Mouse (Mus musculus): ENCODE results near the gene Tnfrsf9. TPM values are rescaled to one million over a fixed set of nuclear protein-coding genes. Genes with fewer than 3 reads are reported as not detected.

The Tnfrsf9 gene
- polyA plus RNA-seq, 1 experiment from 2014 or later, result 0.43 TPM

- WGBS, result 46% methylated on average over 10 of the region's 10 CpGs
- peak overlapping the region; percentile 57 for H3K4me2 ChIP-seq (ENCODE audit: low read depth, low read length)
- no peaks in the 10 kb centered on the region for H3K9me3 ChIP-seq (ENCODE audit: control insufficient read depth, low read length)
- H3K9ac ChIP-seq (replicated peaks; ENCODE audit: low read depth, low read length), result peak overlapping the region; percentile 63
- no peaks in the 10 kb centered on the region for H3K27me3 ChIP-seq (ENCODE audit: control insufficient read depth, insufficient read depth, low read length)
- peaks cover 11% of the 10 kb centered on the region for H3K4me1 ChIP-seq (ENCODE audit: control insufficient read depth, insufficient read depth, low read length)
- 0 out of 2 replicates have a peak, but pooled peaks have one; percentile 19 for ATAC-seq (ENCODE audit: low read depth)
- peak overlapping the region; percentile 61 for H3K27ac ChIP-seq (ENCODE audit: low read depth, low read length)
- peak overlapping the region; percentile 50 for H3K4me3 ChIP-seq (ENCODE audit: low read depth, low read length)
- no peaks in the 10 kb centered on the region for H3K36me3 ChIP-seq (ENCODE audit: control insufficient read depth, insufficient read depth, low read length)
Observed at GRCm38 (mm10) chr4:150915181-150915906, 982 bp downstream of the Tnfrsf9 start.

- H3K4me1 ChIP-seq (ENCODE audit: control insufficient read depth, insufficient read depth, low read length), result peaks cover 11% of the 10 kb centered on the region
- H3K9ac ChIP-seq (replicated peaks; ENCODE audit: low read depth, low read length), result no peak overlapping the region
- ATAC-seq (ENCODE audit: low read depth), result no peak
- H3K9me3 ChIP-seq (ENCODE audit: control insufficient read depth, low read length), result no peaks in the 10 kb centered on the region
- H3K27ac ChIP-seq (ENCODE audit: low read depth, low read length), result no peak overlapping the region
- no peak overlapping the region for H3K4me3 ChIP-seq (ENCODE audit: low read depth, low read length)
- no peak overlapping the region for H3K4me2 ChIP-seq (ENCODE audit: low read depth, low read length)
- no peaks in the 10 kb centered on the region for H3K27me3 ChIP-seq (ENCODE audit: control insufficient read depth, insufficient read depth, low read length)
- WGBS, result 81% methylated on average over 8 of the region's 8 CpGs
- H3K36me3 ChIP-seq (ENCODE audit: control insufficient read depth, insufficient read depth, low read length), result no peaks in the 10 kb centered on the region
Observed at GRCm38 (mm10) chr4:150917336-150918027, 3.1 kb downstream of the Tnfrsf9 start.

DNA sequence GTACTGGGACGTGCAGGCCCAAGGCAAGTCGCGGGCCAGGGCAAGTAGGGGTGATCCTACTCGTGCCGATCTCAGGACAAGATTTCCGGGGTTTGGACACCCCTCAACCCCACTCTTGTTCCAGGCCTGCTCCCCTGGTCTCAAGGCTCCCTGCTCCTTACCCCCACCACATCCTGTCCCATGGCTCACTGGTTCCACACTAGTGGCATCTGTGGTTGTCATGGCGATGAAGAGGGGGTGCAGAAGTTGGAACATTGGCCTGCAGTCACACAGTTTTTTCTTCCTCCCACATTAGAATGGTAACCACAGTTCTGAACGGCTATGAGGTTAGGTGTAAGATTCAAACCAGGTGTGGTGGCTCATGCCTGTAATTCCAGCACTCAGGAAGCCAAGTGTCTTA is 6.8 kb downstream of the Tnfrsf9 start:
- Histone ChIP-seq H3K27me3 (ENCODE audit: control insufficient read depth, insufficient read depth, low read length) (no peaks in the 10 kb centered on the region), H3K36me3 (ENCODE audit: control insufficient read depth, insufficient read depth, low read length) (no peaks in the 10 kb centered on the region), H3K27ac (ENCODE audit: low read depth, low read length) (no peak overlapping the region), H3K4me2 (ENCODE audit: low read depth, low read length) (no peak overlapping the region), H3K4me1 (ENCODE audit: control insufficient read depth, insufficient read depth, low read length) (no peaks in the 10 kb centered on the region), H3K4me3 (ENCODE audit: low read depth, low read length) (no peak overlapping the region), H3K9me3 (ENCODE audit: control insufficient read depth, low read length) (no peaks in the 10 kb centered on the region), H3K9ac (replicated peaks; ENCODE audit: low read depth, low read length) (no peak overlapping the region)
- 89% methylated on average over 8 of the region's 8 CpGs for WGBS
- ATAC-seq (ENCODE audit: low read depth), result no peak

DNA sequence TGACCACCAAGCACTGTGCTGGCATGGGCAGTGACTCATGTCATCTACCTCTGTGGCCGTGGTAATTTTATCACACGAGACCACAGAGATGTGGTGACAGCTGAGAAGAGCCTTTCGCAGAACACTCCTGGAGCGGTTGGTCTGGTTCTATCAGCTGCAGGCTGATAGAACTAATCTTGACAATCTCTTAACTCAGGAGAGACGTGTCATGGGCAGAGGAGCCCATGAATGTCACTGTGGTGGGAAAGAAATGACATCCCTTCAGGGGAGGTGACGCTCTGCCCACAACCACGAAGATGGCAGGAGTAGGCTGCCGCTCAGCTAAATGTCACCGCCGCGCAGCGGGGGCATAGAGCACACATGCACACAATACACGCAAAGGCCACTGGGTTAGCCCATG is 9.9 kb downstream of the Tnfrsf9 start:
- ATAC-seq (ENCODE audit: low read depth), result no peak
- Histone ChIP-seq H3K4me2 (ENCODE audit: low read depth, low read length) (no peak overlapping the region), H3K4me3 (ENCODE audit: low read depth, low read length) (no peak overlapping the region), H3K27ac (ENCODE audit: low read depth, low read length) (no peak overlapping the region), H3K9ac (replicated peaks; ENCODE audit: low read depth, low read length) (no peak overlapping the region), H3K27me3 (ENCODE audit: control insufficient read depth, insufficient read depth, low read length) (no peaks in the 10 kb centered on the region), H3K36me3 (ENCODE audit: control insufficient read depth, insufficient read depth, low read length) (no peaks in the 10 kb centered on the region), H3K4me1 (ENCODE audit: control insufficient read depth, insufficient read depth, low read length) (no peaks in the 10 kb centered on the region), H3K9me3 (ENCODE audit: control insufficient read depth, low read length) (no peaks in the 10 kb centered on the region)
- WGBS, result 87% methylated on average over 13 of the region's 13 CpGs

GRCm38 (mm10) chr4:150924936-150925335 is 10.6 kb downstream of the Tnfrsf9 start:
- H3K4me2 ChIP-seq (ENCODE audit: low read depth, low read length), result no peak overlapping the region
- 90% methylated on average over 6 of the region's 6 CpGs for WGBS
- H3K27ac ChIP-seq (ENCODE audit: low read depth, low read length), result no peak overlapping the region
- no peaks in the 10 kb centered on the region for H3K4me1 ChIP-seq (ENCODE audit: control insufficient read depth, insufficient read depth, low read length)
- H3K9me3 ChIP-seq (ENCODE audit: control insufficient read depth, low read length), result no peaks in the 10 kb centered on the region
- no peaks in the 10 kb centered on the region for H3K36me3 ChIP-seq (ENCODE audit: control insufficient read depth, insufficient read depth, low read length)
- H3K27me3 ChIP-seq (ENCODE audit: control insufficient read depth, insufficient read depth, low read length), result no peaks in the 10 kb centered on the region
- H3K9ac ChIP-seq (replicated peaks; ENCODE audit: low read depth, low read length), result no peak overlapping the region
- no peak overlapping the region for H3K4me3 ChIP-seq (ENCODE audit: low read depth, low read length)
- no peak for ATAC-seq (ENCODE audit: low read depth)

DNA sequence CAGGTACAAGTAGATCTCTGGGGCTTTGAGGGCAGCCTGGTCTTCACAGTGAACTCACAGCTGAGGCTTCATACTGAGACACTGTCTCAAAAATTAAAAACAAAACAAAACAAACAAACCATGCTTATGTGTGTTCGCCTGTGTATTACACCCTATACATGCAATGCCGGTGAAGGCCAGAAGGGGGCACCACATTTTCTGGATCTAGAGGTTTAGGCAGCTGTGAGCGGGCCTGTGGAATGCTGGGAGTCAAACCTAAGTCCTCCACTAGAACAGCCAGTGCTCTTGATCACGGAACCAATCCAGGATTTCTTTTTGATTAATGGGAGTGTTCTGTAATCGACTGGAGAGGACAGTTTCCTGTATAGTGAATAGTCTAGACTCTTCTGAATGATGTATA is 11.6 kb downstream of the Tnfrsf9 start:
- no peak for ATAC-seq (ENCODE audit: low read depth)
- Histone ChIP-seq H3K4me2 (ENCODE audit: low read depth, low read length) (no peak overlapping the region), H3K27ac (ENCODE audit: low read depth, low read length) (no peak overlapping the region), H3K36me3 (ENCODE audit: control insufficient read depth, insufficient read depth, low read length) (no peaks in the 10 kb centered on the region), H3K4me3 (ENCODE audit: low read depth, low read length) (no peak overlapping the region), H3K9me3 (ENCODE audit: control insufficient read depth, low read length) (no peaks in the 10 kb centered on the region), H3K27me3 (ENCODE audit: control insufficient read depth, insufficient read depth, low read length) (no peaks in the 10 kb centered on the region), H3K9ac (replicated peaks; ENCODE audit: low read depth, low read length) (no peak overlapping the region), H3K4me1 (ENCODE audit: control insufficient read depth, insufficient read depth, low read length) (no peaks in the 10 kb centered on the region)
- WGBS, result 58% methylated on average over 5 of the region's 5 CpGs

DNA sequence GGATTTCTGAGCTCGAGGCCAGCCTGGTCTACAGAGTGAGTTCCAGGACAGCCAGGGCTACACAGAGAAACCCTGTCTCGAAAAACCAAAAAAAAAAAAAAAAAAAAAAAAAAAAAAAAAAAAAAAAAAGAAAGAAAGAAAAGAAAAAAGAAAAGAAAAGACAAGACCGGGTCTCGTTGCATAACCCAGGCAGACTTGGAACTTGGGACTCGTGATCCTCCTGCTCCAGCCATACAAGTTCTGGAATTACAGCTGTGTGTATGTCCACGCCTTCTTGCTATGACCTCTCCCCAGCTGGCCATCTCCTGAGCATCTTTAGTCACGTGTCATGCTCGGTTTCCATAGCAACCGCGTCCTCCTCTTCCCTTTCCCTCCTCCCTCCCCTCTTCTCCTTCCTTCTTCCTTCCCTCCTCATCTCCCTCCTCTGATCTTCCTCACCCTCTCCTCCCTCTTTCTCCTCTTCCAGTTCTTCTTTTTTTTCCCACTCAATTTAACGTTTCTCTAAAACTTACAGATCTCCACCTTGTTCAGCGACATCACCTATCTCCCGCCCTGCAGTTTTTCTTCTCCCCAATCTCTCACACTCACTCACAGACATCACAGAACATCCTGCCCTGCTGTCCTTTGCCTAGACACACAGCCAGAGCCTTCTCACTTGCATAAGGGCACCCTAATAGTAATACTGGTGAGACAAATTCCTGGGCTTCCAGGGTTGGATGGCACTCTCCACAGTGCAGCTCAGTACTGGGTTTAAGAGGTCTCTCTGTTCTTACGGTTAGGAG is 12.8 kb downstream of the Tnfrsf9 start:
- 53% methylated on average over 13 of the region's 14 CpGs for WGBS
- no peaks in the 10 kb centered on the region for H3K9me3 ChIP-seq (ENCODE audit: control insufficient read depth, low read length)
- H3K27me3 ChIP-seq (ENCODE audit: control insufficient read depth, insufficient read depth, low read length), result no peaks in the 10 kb centered on the region
- no peaks in the 10 kb centered on the region for H3K36me3 ChIP-seq (ENCODE audit: control insufficient read depth, insufficient read depth, low read length)
- H3K4me3 ChIP-seq (ENCODE audit: low read depth, low read length), result no peak overlapping the region
- no peak overlapping the region for H3K9ac ChIP-seq (replicated peaks; ENCODE audit: low read depth, low read length)
- no peaks in the 10 kb centered on the region for H3K4me1 ChIP-seq (ENCODE audit: control insufficient read depth, insufficient read depth, low read length)
- H3K27ac ChIP-seq (ENCODE audit: low read depth, low read length), result no peak overlapping the region
- ATAC-seq (ENCODE audit: low read depth), result no peak
- no peak overlapping the region for H3K4me2 ChIP-seq (ENCODE audit: low read depth, low read length)

GRCm38 (mm10) chr4:150927789-150928188 is 13.4 kb downstream of the Tnfrsf9 start:
- WGBS, result 75% methylated on average over 10 of the region's 10 CpGs
- Histone ChIP-seq H3K4me2 (ENCODE audit: low read depth, low read length) (no peak overlapping the region), H3K36me3 (ENCODE audit: control insufficient read depth, insufficient read depth, low read length) (no peaks in the 10 kb centered on the region), H3K27ac (ENCODE audit: low read depth, low read length) (no peak overlapping the region), H3K27me3 (ENCODE audit: control insufficient read depth, insufficient read depth, low read length) (no peaks in the 10 kb centered on the region), H3K4me1 (ENCODE audit: control insufficient read depth, insufficient read depth, low read length) (no peaks in the 10 kb centered on the region), H3K9me3 (ENCODE audit: control insufficient read depth, low read length) (no peaks in the 10 kb centered on the region), H3K4me3 (ENCODE audit: low read depth, low read length) (no peak overlapping the region), H3K9ac (replicated peaks; ENCODE audit: low read depth, low read length) (no peak overlapping the region)
- ATAC-seq (ENCODE audit: low read depth), result no peak

DNA sequence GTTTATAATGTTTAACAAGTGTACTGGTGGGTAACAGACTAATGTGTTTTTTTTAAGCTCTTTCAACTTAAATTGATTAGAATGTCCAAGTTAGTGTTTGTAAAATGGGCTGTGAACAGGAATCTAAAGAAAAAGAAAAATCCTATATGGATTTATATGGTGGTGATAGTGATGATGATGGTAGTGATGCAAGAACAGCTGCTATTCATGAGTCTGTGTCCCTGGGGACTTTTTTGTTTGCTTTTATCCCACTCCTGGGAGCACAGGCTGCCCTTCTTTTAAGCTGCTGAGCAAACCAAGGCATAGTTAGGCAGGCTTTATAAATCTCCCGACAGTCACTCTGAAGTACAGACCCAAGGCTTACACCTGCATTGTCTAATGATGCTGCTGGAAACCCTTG is 19.1 kb downstream of the Tnfrsf9 start:
- no peaks in the 10 kb centered on the region for H3K4me1 ChIP-seq (ENCODE audit: control insufficient read depth, insufficient read depth, low read length)
- no peak overlapping the region for H3K27ac ChIP-seq (ENCODE audit: low read depth, low read length)
- no peaks in the 10 kb centered on the region for H3K9me3 ChIP-seq (ENCODE audit: control insufficient read depth, low read length)
- WGBS, result 71% methylated on average over 1 of the region's 1 CpGs
- no peaks in the 10 kb centered on the region for H3K27me3 ChIP-seq (ENCODE audit: control insufficient read depth, insufficient read depth, low read length)
- no peak overlapping the region for H3K4me3 ChIP-seq (ENCODE audit: low read depth, low read length)
- ATAC-seq (ENCODE audit: low read depth), result no peak
- no peak overlapping the region for H3K9ac ChIP-seq (replicated peaks; ENCODE audit: low read depth, low read length)
- no peak overlapping the region for H3K4me2 ChIP-seq (ENCODE audit: low read depth, low read length)
- H3K36me3 ChIP-seq (ENCODE audit: control insufficient read depth, insufficient read depth, low read length), result no peaks in the 10 kb centered on the region

Data from neural tube, embryonic 14.5 days (tissue).